Mouse (Mus musculus): ENCODE results near the gene Galk2. TPM values are rescaled to one million over a fixed set of nuclear protein-coding genes. Genes with fewer than 3 reads are reported as not detected.

The Galk2 gene
- polyA plus RNA-seq, 1 experiment, result 54.7 TPM

DNA sequence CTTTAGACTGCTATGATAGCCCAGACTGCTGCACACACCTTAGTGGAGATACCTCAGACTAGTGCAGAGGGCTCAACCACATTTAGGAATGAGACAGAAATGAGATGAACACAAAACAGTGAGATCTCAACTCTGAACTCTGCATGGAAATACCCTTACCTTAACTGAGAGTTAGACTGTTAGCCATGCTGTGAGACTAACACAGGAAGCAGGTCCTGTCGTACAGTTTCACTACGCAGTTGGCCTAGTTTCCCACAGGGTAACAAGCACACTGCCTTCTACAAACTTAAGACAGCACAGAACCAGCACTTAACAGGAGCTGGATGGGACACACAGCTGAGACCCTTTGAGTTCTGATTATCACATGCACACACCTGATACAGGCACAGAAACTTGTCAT lies 29.0 kb upstream of the Galk2 start:
- Histone ChIP-seq H3K36me3 (ENCODE audit: control insufficient read depth, insufficient read depth, low read length) (peaks cover 3% of the 10 kb centered on the region), H3K4me3 (ENCODE audit: insufficient read depth, low read depth, low read length) (no peak overlapping the region), H3K27ac (ENCODE audit: insufficient read depth, low read depth, low read length) (no peak overlapping the region), H3K4me1 (ENCODE audit: control insufficient read depth, insufficient read depth, low read length) (no peaks in the 10 kb centered on the region), H3K27me3 (replicated peaks; ENCODE audit: control insufficient read depth, insufficient read depth, low read length) (no peaks in the 10 kb centered on the region)
- DNase-seq, result no peak
- TF ChIP-seq POLR2A (IDR thresholded peaks at IDR 0.05; ENCODE audit: low read depth, low read length) (no peak), CTCF (conservative IDR thresholded peaks at IDR 0.05; ENCODE audit: insufficient read depth, insufficient read length, low read depth, low read length) (no peak)
- WGBS, result 93% methylated on average over 2 of the region's 2 CpGs

DNA sequence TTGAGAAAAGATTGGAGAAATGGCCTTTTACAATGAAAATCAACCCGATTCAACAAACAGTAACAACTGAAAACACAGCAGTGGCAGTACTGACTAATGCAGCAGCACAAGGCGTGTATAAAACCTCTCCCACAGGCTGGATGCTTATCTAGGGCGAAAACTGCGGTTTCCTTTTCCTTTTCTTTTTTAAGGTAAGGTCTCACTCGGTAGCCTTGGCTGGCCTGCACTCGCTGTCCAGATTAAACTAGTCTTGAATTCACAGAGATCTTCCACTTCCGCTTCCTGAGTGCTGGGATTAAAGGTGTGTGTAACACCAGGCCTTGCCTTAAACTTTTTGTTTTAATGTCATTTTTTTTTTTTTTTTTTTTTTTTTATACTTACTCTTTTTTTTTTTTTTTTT lies 20.8 kb upstream of the Galk2 start:
- no peaks in the 10 kb centered on the region for H3K4me1 ChIP-seq (ENCODE audit: control insufficient read depth, insufficient read depth, low read length)
- no peak for DNase-seq
- peaks cover 5% of the 10 kb centered on the region for H3K36me3 ChIP-seq (ENCODE audit: control insufficient read depth, insufficient read depth, low read length)
- H3K27ac ChIP-seq (ENCODE audit: insufficient read depth, low read depth, low read length), result no peak overlapping the region
- no peaks in the 10 kb centered on the region for H3K27me3 ChIP-seq (replicated peaks; ENCODE audit: control insufficient read depth, insufficient read depth, low read length)
- TF ChIP-seq CTCF (conservative IDR thresholded peaks at IDR 0.05; ENCODE audit: insufficient read depth, insufficient read length, low read depth, low read length), result no peak
- TF ChIP-seq POLR2A (IDR thresholded peaks at IDR 0.05; ENCODE audit: low read depth, low read length), result no peak
- whole genome bisulfite sequencing, result 95% methylated on average over 7 of the region's 7 CpGs
- no peak overlapping the region for H3K4me3 ChIP-seq (ENCODE audit: insufficient read depth, low read depth, low read length)

DNA sequence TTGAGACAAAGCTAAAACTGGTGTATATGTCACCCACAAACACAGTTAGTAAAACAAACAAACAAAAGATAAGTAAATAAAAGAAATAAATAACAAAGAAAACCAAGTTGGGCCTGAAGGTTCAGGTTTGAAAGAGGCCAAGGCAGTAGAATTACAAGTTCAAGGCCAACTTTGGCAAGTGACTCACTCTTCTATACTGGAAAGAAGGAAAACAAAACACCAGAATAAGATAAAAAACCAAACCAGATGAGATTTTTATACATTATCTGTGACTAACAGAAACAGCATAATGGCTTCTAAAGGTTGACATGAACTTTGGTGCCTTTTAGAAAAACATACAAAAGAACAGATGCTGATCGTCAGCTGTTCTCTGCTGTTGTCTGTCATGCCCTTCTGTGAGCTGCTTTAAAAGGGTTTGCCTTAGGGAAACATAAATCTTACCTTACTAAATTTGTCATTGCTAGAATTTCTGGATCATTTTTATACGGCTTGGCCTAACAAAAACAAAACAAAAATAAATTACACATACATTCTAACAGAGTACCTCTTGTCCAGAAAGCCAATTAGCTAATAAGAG lies 20.1 kb upstream of the Galk2 start:
- WGBS, result 61% methylated on average over 2 of the region's 2 CpGs
- H3K4me1 ChIP-seq (ENCODE audit: control insufficient read depth, insufficient read depth, low read length), result no peaks in the 10 kb centered on the region
- peaks cover 8% of the 10 kb centered on the region for H3K36me3 ChIP-seq (ENCODE audit: control insufficient read depth, insufficient read depth, low read length)
- DNase-seq, result no peak
- no peaks in the 10 kb centered on the region for H3K27me3 ChIP-seq (replicated peaks; ENCODE audit: control insufficient read depth, insufficient read depth, low read length)
- TF ChIP-seq CTCF (conservative IDR thresholded peaks at IDR 0.05; ENCODE audit: insufficient read depth, insufficient read length, low read depth, low read length), result no peak
- no peak for TF ChIP-seq POLR2A (IDR thresholded peaks at IDR 0.05; ENCODE audit: low read depth, low read length)
- H3K4me3 ChIP-seq (ENCODE audit: insufficient read depth, low read depth, low read length), result no peak overlapping the region
- no peak overlapping the region for H3K27ac ChIP-seq (ENCODE audit: insufficient read depth, low read depth, low read length)

DNA sequence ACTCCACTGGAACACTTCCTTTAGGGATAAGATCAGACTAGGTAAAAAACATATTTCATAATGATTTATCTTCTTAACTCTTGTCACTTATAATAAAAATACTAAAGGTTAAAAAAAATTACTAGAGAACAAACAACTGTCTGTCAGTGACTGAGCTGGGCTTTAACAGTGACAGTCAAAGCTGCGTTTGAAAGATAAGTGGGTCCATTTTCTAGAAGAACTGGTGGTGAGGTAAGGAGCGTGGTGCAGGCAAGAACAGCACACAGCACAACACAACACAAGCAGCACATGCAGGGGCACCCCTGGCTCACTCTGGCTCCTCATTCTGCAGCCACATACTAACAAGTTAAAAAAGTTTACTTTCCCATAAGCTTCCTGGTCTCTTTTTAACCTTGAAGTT lies 7.7 kb upstream of the Galk2 start:
- no peak overlapping the region for H3K4me3 ChIP-seq (ENCODE audit: insufficient read depth, low read depth, low read length)
- TF ChIP-seq CTCF (conservative IDR thresholded peaks at IDR 0.05; ENCODE audit: insufficient read depth, insufficient read length, low read depth, low read length), result no peak
- no peak for TF ChIP-seq POLR2A (IDR thresholded peaks at IDR 0.05; ENCODE audit: low read depth, low read length)
- no peak overlapping the region for H3K27ac ChIP-seq (ENCODE audit: insufficient read depth, low read depth, low read length)
- 0 out of 2 replicates have a peak, but pooled peaks cover 3% of the 10 kb centered on the region for H3K4me1 ChIP-seq (ENCODE audit: control insufficient read depth, insufficient read depth, low read length)
- WGBS, result 68% methylated on average over 2 of the region's 2 CpGs
- peaks cover 2% of the 10 kb centered on the region; the same call in 1 of the 2 replicates for H3K36me3 ChIP-seq (ENCODE audit: control insufficient read depth, insufficient read depth, low read length)
- H3K27me3 ChIP-seq (replicated peaks; ENCODE audit: control insufficient read depth, insufficient read depth, low read length), result no peaks in the 10 kb centered on the region
- DNase-seq, result no peak

DNA sequence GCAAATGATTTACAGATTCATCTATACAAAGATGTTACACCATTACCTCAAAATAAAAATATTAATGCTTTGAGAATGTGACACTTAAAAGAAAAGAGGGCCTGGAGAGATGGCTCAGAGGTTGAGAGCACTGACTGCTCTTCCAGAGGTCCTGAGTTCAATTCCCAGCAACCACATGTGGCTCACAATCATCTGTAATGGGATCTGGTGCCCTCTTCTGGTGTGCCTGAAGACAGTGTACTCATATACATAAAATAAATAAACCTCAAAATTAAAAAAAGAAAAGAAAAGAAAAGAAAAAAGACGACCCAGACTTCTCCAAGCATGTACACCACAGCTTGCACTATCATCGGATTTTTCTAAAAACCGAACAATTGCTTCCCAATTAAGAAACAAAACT lies 1.2 kb upstream of the Galk2 start:
- Histone ChIP-seq H3K36me3 (ENCODE audit: control insufficient read depth, insufficient read depth, low read length) (no peaks in the 10 kb centered on the region), H3K4me3 (ENCODE audit: insufficient read depth, low read depth, low read length) (no peak overlapping the region), H3K27me3 (replicated peaks; ENCODE audit: control insufficient read depth, insufficient read depth, low read length) (no peaks in the 10 kb centered on the region), H3K4me1 (ENCODE audit: control insufficient read depth, insufficient read depth, low read length) (peaks cover 3% of the 10 kb centered on the region; the same call in 1 of the 2 replicates), H3K27ac (ENCODE audit: insufficient read depth, low read depth, low read length) (no peak overlapping the region)
- 40% methylated on average over 3 of the region's 3 CpGs for WGBS
- no peak for TF ChIP-seq POLR2A (IDR thresholded peaks at IDR 0.05; ENCODE audit: low read depth, low read length)
- DNase-seq, result no peak

DNA sequence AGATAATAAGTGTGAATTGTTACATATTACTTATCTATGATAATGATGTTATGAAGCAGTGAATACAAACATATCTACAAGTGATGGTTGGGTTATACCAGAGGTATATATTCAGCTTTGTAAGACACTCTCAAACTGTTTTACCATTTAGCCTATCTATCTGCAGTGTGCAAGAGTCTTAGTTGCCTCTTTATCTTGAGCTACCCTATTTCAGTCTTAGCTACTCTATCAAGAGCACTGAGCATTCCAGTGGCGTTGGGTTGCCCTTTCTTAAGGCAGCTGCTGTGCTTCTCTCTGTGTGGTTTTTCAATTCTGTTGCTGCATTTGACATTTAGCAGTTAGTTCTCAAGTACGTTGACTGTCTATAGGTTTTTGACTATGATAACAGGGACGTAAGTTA lies 4.9 kb downstream of the Galk2 start:
- WGBS, result 88% methylated on average over 3 of the region's 3 CpGs
- TF ChIP-seq POLR2A (IDR thresholded peaks at IDR 0.05; ENCODE audit: low read depth, low read length), result no peak
- DNase-seq, result no peak
- Histone ChIP-seq H3K36me3 (ENCODE audit: control insufficient read depth, insufficient read depth, low read length) (no peaks in the 10 kb centered on the region), H3K27me3 (replicated peaks; ENCODE audit: control insufficient read depth, insufficient read depth, low read length) (no peaks in the 10 kb centered on the region), H3K4me3 (ENCODE audit: insufficient read depth, low read depth, low read length) (no peak overlapping the region), H3K4me1 (ENCODE audit: control insufficient read depth, insufficient read depth, low read length) (peaks cover 2% of the 10 kb centered on the region; the same call in 1 of the 2 replicates), H3K27ac (ENCODE audit: insufficient read depth, low read depth, low read length) (no peak overlapping the region)

DNA sequence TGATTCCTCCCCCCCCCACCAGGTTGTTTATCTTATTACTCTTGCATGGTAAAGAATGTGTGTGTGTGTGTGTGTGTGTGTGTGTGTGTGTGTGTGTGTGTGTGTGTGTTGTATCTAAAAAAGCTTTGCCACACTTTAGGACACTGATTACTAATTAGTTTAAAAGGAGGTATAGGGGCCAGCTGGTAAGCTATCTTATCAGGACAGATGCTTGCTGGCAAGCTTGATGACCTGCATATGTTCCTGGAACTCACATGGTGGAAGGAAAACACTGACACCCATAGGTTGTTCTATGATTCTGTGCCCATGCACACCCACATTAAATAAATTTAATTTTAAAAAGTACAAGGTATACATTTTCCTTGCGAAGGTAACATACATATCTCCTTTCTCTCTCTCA lies 5.6 kb downstream of the Galk2 start:
- H3K27me3 ChIP-seq (replicated peaks; ENCODE audit: control insufficient read depth, insufficient read depth, low read length), result no peaks in the 10 kb centered on the region
- no peak overlapping the region for H3K4me3 ChIP-seq (ENCODE audit: insufficient read depth, low read depth, low read length)
- H3K4me1 ChIP-seq (ENCODE audit: control insufficient read depth, insufficient read depth, low read length), result peaks cover 2% of the 10 kb centered on the region; the same call in 1 of the 2 replicates
- no peak for DNase-seq
- TF ChIP-seq CTCF (conservative IDR thresholded peaks at IDR 0.05; ENCODE audit: insufficient read depth, insufficient read length, low read depth, low read length) (no peak), POLR2A (IDR thresholded peaks at IDR 0.05; ENCODE audit: low read depth, low read length) (no peak)
- 92% methylated on average over 1 of the region's 1 CpGs for WGBS
- H3K36me3 ChIP-seq (ENCODE audit: control insufficient read depth, insufficient read depth, low read length), result no peaks in the 10 kb centered on the region
- no peak overlapping the region for H3K27ac ChIP-seq (ENCODE audit: insufficient read depth, low read depth, low read length)

DNA sequence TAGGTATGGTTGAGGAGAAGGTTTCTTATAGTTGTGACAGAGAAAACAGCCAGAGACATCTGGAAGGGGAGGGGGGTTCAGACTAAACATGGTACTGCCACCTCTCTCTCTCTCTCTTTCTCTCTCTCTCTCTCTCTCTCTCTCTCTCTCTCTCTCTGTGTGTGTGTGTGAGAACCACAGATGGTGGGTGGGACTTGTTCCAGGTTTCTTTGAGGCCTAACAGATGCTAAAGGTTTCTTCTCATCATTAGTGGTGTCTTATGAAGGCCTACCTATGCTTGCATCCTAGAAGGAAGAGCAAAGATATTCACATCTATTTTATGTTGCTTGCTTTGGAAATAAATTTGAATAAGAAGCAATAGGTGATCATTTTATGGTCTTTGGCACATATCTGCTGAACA lies 6.7 kb downstream of the Galk2 start:
- Histone ChIP-seq H3K4me3 (ENCODE audit: insufficient read depth, low read depth, low read length) (no peak overlapping the region), H3K27me3 (replicated peaks; ENCODE audit: control insufficient read depth, insufficient read depth, low read length) (no peaks in the 10 kb centered on the region), H3K27ac (ENCODE audit: insufficient read depth, low read depth, low read length) (no peak overlapping the region)

More for the DNA sequence above, 6.7 kb downstream of the Galk2 start:
- DNase-seq, result no peak
- H3K36me3 ChIP-seq (ENCODE audit: control insufficient read depth, insufficient read depth, low read length), result no peaks in the 10 kb centered on the region
- H3K4me1 ChIP-seq (ENCODE audit: control insufficient read depth, insufficient read depth, low read length), result peaks cover 2% of the 10 kb centered on the region; the same call in 1 of the 2 replicates
- no peak for TF ChIP-seq CTCF (conservative IDR thresholded peaks at IDR 0.05; ENCODE audit: insufficient read depth, insufficient read length, low read depth, low read length)
- no peak for TF ChIP-seq POLR2A (IDR thresholded peaks at IDR 0.05; ENCODE audit: low read depth, low read length)

Data from kidney, adult 2 months (tissue).